Mouse (Mus musculus): ENCODE results near the gene Olfr1284.
"Not testable (repeated sequence)": the region's sequence is repeated elsewhere in the genome, so short reads cannot be mapped to it uniquely, and the experiment has no call there.

Olfr1284 gene

DNA sequence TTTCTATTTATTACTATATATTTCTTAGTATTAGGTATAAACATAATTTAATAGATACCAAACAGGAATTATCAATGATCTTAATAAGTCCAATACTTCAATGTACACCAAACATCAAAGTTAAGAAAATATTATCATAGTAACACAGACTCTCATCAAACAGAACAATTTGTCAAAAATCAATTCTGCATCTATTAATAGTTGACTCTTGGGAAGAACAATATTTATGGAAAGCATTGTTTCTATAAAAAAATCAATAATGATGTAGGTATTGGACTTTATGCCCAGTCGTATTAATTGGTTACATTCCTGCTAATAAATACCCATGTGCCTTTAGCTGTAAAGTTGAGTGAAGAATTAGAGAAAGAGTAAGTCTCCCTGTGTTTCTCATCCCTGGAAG, at the start of gene Olfr1284:
Gene Olfr1284 (plus strand): TSS at position 301 of the 400 bp plus-strand sequence.
- DNase-seq: no peak

DNA sequence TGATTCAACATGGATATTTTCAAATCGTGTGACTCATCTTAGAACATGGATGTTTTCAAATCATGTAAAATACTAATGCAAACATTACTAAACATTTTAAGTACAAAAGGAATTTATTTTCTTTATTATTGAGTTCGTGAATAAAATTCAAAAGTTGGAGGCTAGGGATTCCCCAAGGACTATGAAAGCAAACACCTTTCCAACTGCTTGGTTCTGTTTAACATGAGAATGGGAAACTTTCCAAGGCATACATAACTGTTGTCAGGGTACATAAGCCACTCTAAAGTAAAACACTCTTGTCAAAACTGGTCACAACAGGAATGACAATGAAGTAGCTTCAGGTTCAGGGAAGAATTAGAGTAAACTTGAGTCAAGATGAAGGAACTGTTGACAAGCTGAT, 49.1 kb upstream of the Olfr1284 start, which contains the start of gene Olfr1281:
Gene Olfr1281 (plus strand): TSS at position 301 of the 400 bp plus-strand sequence.
- no peak for DNase-seq

DNA sequence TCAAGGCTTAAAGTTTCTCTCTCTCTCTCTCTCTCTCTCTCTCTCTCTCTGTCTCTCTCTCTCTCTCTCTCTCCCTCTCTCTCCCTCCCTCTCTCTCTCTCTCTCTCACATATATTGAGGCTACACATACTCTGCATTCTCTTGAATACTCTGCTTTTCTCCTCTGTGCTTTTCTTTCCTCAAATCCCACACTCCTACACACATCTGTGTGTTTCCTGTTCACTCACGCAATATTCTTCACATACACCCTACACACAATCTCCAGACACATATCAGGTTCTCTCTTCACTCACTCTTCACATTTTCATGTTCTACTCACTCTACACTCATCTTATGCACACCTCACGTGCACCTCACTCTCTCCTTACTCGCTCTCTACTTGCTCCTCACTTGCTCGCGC, 41.6 kb upstream of the Olfr1284 start:
- not testable (repeated sequence) for DNase-seq

GRCm38 (mm10) chr2:111335976-111336375, 39.3 kb upstream of the Olfr1284 start, which contains the start of gene Olfr1282:
Gene Olfr1282 (minus strand): TSS chr2:111336076.
- DNase-seq: no peak

DNA sequence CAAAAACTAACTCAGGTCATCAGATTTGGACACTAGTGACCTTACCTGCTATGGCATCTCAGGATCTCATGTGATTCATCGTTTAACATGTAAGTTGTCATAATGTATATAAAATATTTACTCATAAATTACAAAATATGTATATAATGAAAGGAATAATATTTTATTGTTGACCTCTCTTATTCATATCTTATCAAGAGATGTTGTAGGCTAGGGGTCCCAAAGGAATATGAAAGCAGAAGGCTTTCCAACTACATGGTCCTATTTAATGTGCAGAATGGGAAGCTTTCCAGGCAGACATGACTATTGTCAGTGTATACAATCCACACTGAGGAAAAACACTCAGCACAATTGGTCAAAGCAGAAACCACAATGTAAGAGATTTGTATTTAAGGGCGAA, 8.8 kb upstream of the Olfr1284 start, which contains the start of gene Olfr1283:
Gene Olfr1283 (plus strand): TSS at position 301 of the 400 bp plus-strand sequence.
- no peak for DNase-seq

DNA sequence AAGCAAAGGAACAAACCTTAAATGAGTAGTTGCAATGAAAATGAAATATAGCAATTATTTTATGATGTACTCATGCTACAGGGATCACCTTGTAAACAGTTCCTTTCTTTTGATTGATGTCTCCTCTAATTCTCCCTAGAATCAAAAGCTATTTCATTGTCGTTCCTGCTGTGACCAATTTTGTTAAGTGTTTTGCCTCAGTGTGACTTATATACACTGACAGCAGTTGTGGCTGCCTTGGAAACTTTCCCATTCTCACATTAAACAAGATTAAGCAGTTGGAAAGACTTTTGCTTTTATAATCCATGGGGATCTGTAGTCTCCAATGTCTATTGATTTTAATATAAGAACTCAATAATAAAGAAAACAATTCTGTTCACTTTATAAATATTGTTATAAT, 47.6 kb downstream of the Olfr1284 start, which contains the start of gene Olfr1286:
Gene Olfr1286 (minus strand): TSS at position 185 of the 400 bp plus-strand sequence.
- no peak for DNase-seq

Measured in lung, postnatal 10 days (tissue).